Mouse (Mus musculus) lung, postnatal 0 days (tissue): ENCODE results near the gene Ndp.

Source experiments
- CTCF ChIP-seq: IDR thresholded peaks from 2 replicates; pipeline ENCODE4 v1.5.1; 2016; ENCODE audit warnings: antibody characterized with exemption, mild to moderate bottlenecking
- EP300 ChIP-seq: IDR thresholded peaks from 2 replicates; pipeline ENCODE4 v1.6.1; 2016; ENCODE audit warnings: antibody characterized with exemption, mild to moderate bottlenecking, control low read depth

GRCm38 (mm10) chrX:16918006-16918405 lies 6.4 kb upstream of the Ndp start:
- TF ChIP-seq CTCF (no peak), EP300 (no peak)
